Comparison of ENCODE assay signal across 9 mouse cellular contexts in genomic region chr7:45458748-45459563, GRCm38 (mm10). TPM values are rescaled to one million over a fixed set of nuclear protein-coding genes. Genes with fewer than 3 reads are reported as not detected.
A peak's percentile ranks its signal among the peaks of the same experiment; 100 is the strongest.
DNase-seq lines count a peak whose midpoint lies in the region; ATAC-seq and TF ChIP-seq lines count a peak whose summit lies in the region.
"Had no signal": no experiment of that assay in that cellular context is flagged by ENCODE, and none has a peak within 500 bp of the region (broad histone marks: within the 10 kb centered on the region; RNA-seq: fewer than 3 reads in every experiment).

No protein-coding gene starts in this region.

- peak; percentile 51 for DNase-seq in G1E (ENCODE audit: low spot score)
- DNase-seq in cerebellum, adult 18-20 months, result peak; percentile 84 to 86
- peak; percentile 88 for DNase-seq in hindbrain, embryonic 10.5 days (ENCODE audit: low spot score)
- DNase-seq in layer of hippocampus, postnatal 14 days (ENCODE audit: low spot score in 2 of 2), result peak; percentile 78 to 85
- DNase-seq in lung, postnatal 14 days, result peak; percentile 88
- peak; percentile 64 for DNase-seq in retina, adult 2 months (ENCODE audit: low read depth, low spot score)
- DNase-seq in thymus, postnatal 14 days, result peak; percentile 90

- peaks cover 90% of the 10 kb centered on the region for H3K36me3 ChIP-seq in G1E (replicated peaks)
- peaks cover 21% of the 10 kb centered on the region for H3K36me3 ChIP-seq in forebrain, embryonic 16.5 days (ENCODE audit: control insufficient read depth, insufficient read depth)
- H3K36me3 ChIP-seq in hindbrain, embryonic 10.5 days, result peaks cover 78% of the 10 kb centered on the region

- H3K27me3 ChIP-seq in G1E (ENCODE audit: insufficient read depth, low read length), result no peaks in the 10 kb centered on the region; the same call in 1 of the 2 replicates
- no peaks in the 10 kb centered on the region for H3K27me3 ChIP-seq in forebrain, embryonic 16.5 days (replicated peaks; ENCODE audit: control insufficient read depth, insufficient read depth, low read length)
- no peaks in the 10 kb centered on the region for H3K27me3 ChIP-seq in hindbrain, embryonic 10.5 days (ENCODE audit: insufficient read depth, poor library complexity, severe bottlenecking)

- peak overlapping the region; percentile 98 for H3K4me2 ChIP-seq in forebrain, embryonic 16.5 days (ENCODE audit: low read length)

- under 1% methylated on average over 41 of the region's 43 CpGs for WGBS in forebrain, embryonic 16.5 days
- WGBS in hindbrain, embryonic 10.5 days, result under 1% methylated on average over 43 of the region's 43 CpGs

- peak overlapping the region; percentile 88 for H3K9ac ChIP-seq in forebrain, embryonic 16.5 days (replicated peaks; ENCODE audit: low read depth, low read length)

- H3K4me1 ChIP-seq in G1E (ENCODE audit: insufficient read depth, low read depth, low read length), result peaks cover 65% of the 10 kb centered on the region
- peaks cover 30% of the 10 kb centered on the region for H3K4me1 ChIP-seq in forebrain, embryonic 16.5 days (replicated peaks; ENCODE audit: control insufficient read depth, insufficient read depth, low read length)
- H3K4me1 ChIP-seq in hindbrain, embryonic 10.5 days (replicated peaks), result peaks cover 44% of the 10 kb centered on the region

- no peaks in the 10 kb centered on the region for H3K9me3 ChIP-seq in G1E (replicated peaks)
- H3K9me3 ChIP-seq in forebrain, embryonic 16.5 days (ENCODE audit: control insufficient read depth, low read length), result no peaks in the 10 kb centered on the region
- no peaks in the 10 kb centered on the region for H3K9me3 ChIP-seq in hindbrain, embryonic 10.5 days

- TF ChIP-seq CTCF in G1E (IDR thresholded peaks at IDR 0.05; ENCODE audit: low read depth, low read length), result no peak

- no peak; the same call in 1 of the 2 replicates for ATAC-seq in G1E (ENCODE audit: extremely low read depth, insufficient number of reproducible peaks, low FRiP score, poor library complexity, severe bottlenecking)
- peak; percentile 78 for ATAC-seq in forebrain, embryonic 16.5 days

- peak overlapping the region; percentile 97 for H3K27ac ChIP-seq in forebrain, embryonic 16.5 days (ENCODE audit: low read length)
- peak overlapping the region; percentile 96 for H3K27ac ChIP-seq in hindbrain, embryonic 10.5 days

- peak overlapping the region; percentile 87 for H3K4me3 ChIP-seq in G1E (ENCODE audit: low read depth, low read length)
- H3K4me3 ChIP-seq in forebrain, embryonic 16.5 days (replicated peaks; ENCODE audit: low read length), result peak overlapping the region; percentile 53
- peak overlapping the region; percentile 91 for H3K4me3 ChIP-seq in hindbrain, embryonic 10.5 days

RNA-seq across cellular contexts. Expression of gene Ftl1, which starts 0.7 kb away (rescaled TPM):
- 2,893 and 3,214 TPM in 2 replicates for total RNA-seq in G1E (2014; fragmentation: Nextera tagmentation)
- total RNA-seq in G1E (2017), result 4,307 and 4,361 TPM in 2 replicates
- polyA plus RNA-seq in G1E (2012), result 6,399 and 6,975 TPM in 2 replicates
- 5,701 and 5,899 TPM in 2 replicates for polyA plus RNA-seq in forebrain, embryonic 16.5 days (2015; fragmentation: Nextera tagmentation; extraction: Ambion mirVana)
- 5,819 and 7,209 TPM in 2 replicates for polyA plus RNA-seq in hindbrain, embryonic 10.5 days (2016; fragmentation: Nextera tagmentation; extraction: Ambion mirVana)
- total RNA-seq in layer of hippocampus, postnatal 14 days (2021), result 100 to 1,000 TPM; 300 to 331 TPM

RNA-seq across cellular contexts. Expression of gene Bax, which starts 7.7 kb away (rescaled TPM):
- total RNA-seq in G1E (2014; fragmentation: Nextera tagmentation) (68.8 and 93.1 TPM in 2 replicates), G1E (2017) (87.2 and 97.2 TPM in 2 replicates)
- polyA plus RNA-seq in G1E (2012), result 287 and 342 TPM in 2 replicates
- polyA plus RNA-seq in forebrain, embryonic 16.5 days (2015; fragmentation: Nextera tagmentation; extraction: Ambion mirVana), result 225 and 257 TPM in 2 replicates
- 264 and 295 TPM in 2 replicates for polyA plus RNA-seq in hindbrain, embryonic 10.5 days (2016; fragmentation: Nextera tagmentation; extraction: Ambion mirVana)
- 10 to 100 TPM; 90.2 to 90.6 TPM for total RNA-seq in layer of hippocampus, postnatal 14 days (2021)

RNA-seq across cellular contexts. Expression of gene Ruvbl2, which starts 21.1 kb away (rescaled TPM):
- total RNA-seq in G1E (2014; fragmentation: Nextera tagmentation) (255 and 345 TPM in 2 replicates), G1E (2017) (139 and 167 TPM in 2 replicates)
- polyA plus RNA-seq in G1E (2012), result 639 and 877 TPM in 2 replicates
- polyA plus RNA-seq in forebrain, embryonic 16.5 days (2015; fragmentation: Nextera tagmentation; extraction: Ambion mirVana), result 137 and 147 TPM in 2 replicates
- 192 and 212 TPM in 2 replicates for polyA plus RNA-seq in hindbrain, embryonic 10.5 days (2016; fragmentation: Nextera tagmentation; extraction: Ambion mirVana)
- total RNA-seq in layer of hippocampus, postnatal 14 days (2021), result 10 to 100 TPM; 30.4 to 45.0 TPM

RNA-seq across cellular contexts. Expression of gene Tulp2, which starts 22.7 kb away (rescaled TPM):
- 0.98 and 1.1 TPM in 2 replicates for total RNA-seq in G1E (2014; fragmentation: Nextera tagmentation)
- total RNA-seq in G1E (2017), result 0.23 and 0.49 TPM in 2 replicates
- polyA plus RNA-seq in G1E (2012), result 1.0 and 1.7 TPM in 2 replicates
- polyA plus RNA-seq in forebrain, embryonic 16.5 days (2015; fragmentation: Nextera tagmentation; extraction: Ambion mirVana), result 0.12 TPM in 1 of 2 replicates, not detected in the other
- 0.47 and 1.2 TPM in 2 replicates for polyA plus RNA-seq in hindbrain, embryonic 10.5 days (2016; fragmentation: Nextera tagmentation; extraction: Ambion mirVana)
- not detected for total RNA-seq in layer of hippocampus, postnatal 14 days (2021)
- total RNA-seq: hematopoietic stem cell, adult 5-6 weeks had no signal

RNA-seq across cellular contexts. Expression of gene Gys1, which starts 24.3 kb away (rescaled TPM):
- total RNA-seq in G1E (2014; fragmentation: Nextera tagmentation) (39.4 and 44.8 TPM in 2 replicates), G1E (2017) (18.8 and 22.1 TPM in 2 replicates)
- polyA plus RNA-seq in G1E (2012), result 34.3 and 36.7 TPM in 2 replicates
- 19.9 and 21.6 TPM in 2 replicates for polyA plus RNA-seq in forebrain, embryonic 16.5 days (2015; fragmentation: Nextera tagmentation; extraction: Ambion mirVana)
- polyA plus RNA-seq in hindbrain, embryonic 10.5 days (2016; fragmentation: Nextera tagmentation; extraction: Ambion mirVana), result 43.2 and 45.7 TPM in 2 replicates
- total RNA-seq in layer of hippocampus, postnatal 14 days (2021), result 10 to 100 TPM; 17.7 to 18.7 TPM
